ENCODE assay signal across 8 mouse cellular contexts in the genomic region with DNA sequence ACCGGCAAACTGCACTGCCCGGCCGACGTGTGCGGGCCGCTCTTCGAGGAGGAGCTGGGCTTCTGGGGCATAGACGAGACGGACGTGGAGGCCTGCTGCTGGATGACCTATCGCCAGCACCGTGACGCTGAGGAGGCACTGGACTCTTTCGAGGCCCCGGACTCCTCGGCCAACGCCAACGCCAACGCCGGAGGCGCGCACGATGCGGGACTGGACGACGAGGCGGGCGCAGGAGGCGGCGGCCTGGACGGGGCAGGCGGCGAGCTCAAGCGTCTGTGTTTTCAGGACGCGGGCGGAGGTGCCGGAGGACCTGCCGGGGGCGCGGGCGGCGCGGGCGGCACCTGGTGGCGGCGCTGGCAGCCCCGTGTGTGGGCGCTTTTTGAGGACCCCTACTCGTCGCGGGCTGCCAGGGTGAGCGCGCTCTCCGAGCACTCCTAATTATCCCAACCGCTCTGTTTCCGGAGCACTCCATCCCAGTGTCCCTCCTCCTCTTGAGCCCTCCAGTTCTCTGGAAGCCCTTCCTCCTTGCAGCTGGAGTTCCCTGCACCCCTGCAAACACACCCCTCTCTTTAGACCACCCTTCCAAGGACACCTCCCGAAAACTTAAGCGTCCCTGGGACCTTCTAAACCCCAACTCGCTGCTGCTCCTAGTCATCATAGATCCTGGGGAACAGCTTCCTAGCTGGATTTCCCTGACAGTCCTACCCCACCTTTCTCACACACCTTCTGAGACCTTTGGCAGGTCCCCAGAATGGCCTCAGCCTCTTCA. TPM values are rescaled to one million over a fixed set of nuclear protein-coding genes. Genes with fewer than 3 reads are reported as not detected.
A peak's percentile ranks its signal among the peaks of the same experiment; 100 is the strongest.
DNase-seq lines count a peak whose midpoint lies in the region; ATAC-seq and TF ChIP-seq lines count a peak whose summit lies in the region.

No protein-coding gene starts in this region.

- no peak for TF ChIP-seq POLR2A in kidney, adult 2 months (IDR thresholded peaks at IDR 0.05; ENCODE audit: low read depth, low read length)

- peak overlapping the region; percentile 71 for H3K9ac ChIP-seq in embryonic facial prominence, embryonic 13.5 days
- H3K9ac ChIP-seq in neural tube, embryonic 14.5 days (replicated peaks; ENCODE audit: low read depth, low read length) = peak overlapping the region; percentile 80

- 1% methylated on average over 60 of the region's 60 CpGs for WGBS in kidney, adult 2 months
- WGBS in embryonic facial prominence, embryonic 13.5 days = under 1% methylated on average over 53 of the region's 60 CpGs
- under 1% methylated on average over 38 of the region's 60 CpGs for WGBS in neural tube, embryonic 14.5 days

- H3K4me1 ChIP-seq in kidney, adult 2 months (ENCODE audit: control insufficient read depth, insufficient read depth, low read length) = peaks cover 7% of the 10 kb centered on the region; the same call in 1 of the 2 replicates
- H3K4me1 ChIP-seq in embryonic facial prominence, embryonic 13.5 days = peaks cover 62% of the 10 kb centered on the region
- H3K4me1 ChIP-seq in neural tube, embryonic 14.5 days (ENCODE audit: control insufficient read depth, insufficient read depth, low read length) = peaks cover 45% of the 10 kb centered on the region

- peak overlapping the region; percentile 62 for H3K4me3 ChIP-seq in kidney, adult 2 months (ENCODE audit: insufficient read depth, low read depth, low read length)
- H3K4me3 ChIP-seq in embryonic facial prominence, embryonic 13.5 days = peak overlapping the region; percentile 62
- peak overlapping the region; percentile 60 for H3K4me3 ChIP-seq in neural tube, embryonic 14.5 days (ENCODE audit: low read depth, low read length)

- H3K36me3 ChIP-seq in kidney, adult 2 months (ENCODE audit: control insufficient read depth, insufficient read depth, low read length) = no peaks in the 10 kb centered on the region
- peaks cover 6% of the 10 kb centered on the region; the same call in 1 of the 2 replicates for H3K36me3 ChIP-seq in embryonic facial prominence, embryonic 13.5 days
- H3K36me3 ChIP-seq in neural tube, embryonic 14.5 days (ENCODE audit: control insufficient read depth, insufficient read depth, low read length) = no peaks in the 10 kb centered on the region

- peak overlapping the region; percentile 99 for H3K4me2 ChIP-seq in embryonic facial prominence, embryonic 13.5 days
- H3K4me2 ChIP-seq in neural tube, embryonic 14.5 days (ENCODE audit: low read depth, low read length) = peak overlapping the region; percentile 73

- peak; percentile 29 for DNase-seq in kidney, adult 2 months
- no peak for DNase-seq in kidney, postnatal 10 days
- DNase-seq in Muller cell, postnatal 12 days (ENCODE audit: inconsistent ontology term) = peak; percentile 28
- peak; percentile 30 for DNase-seq in kidney, postnatal 14 days
- no peak for DNase-seq in frontal cortex, postnatal 25 days (ENCODE audit: low spot score in 2 of 2)
- DNase-seq in urinary bladder, postnatal 10 days (ENCODE audit: low spot score) = no peak

- no peak for TF ChIP-seq CTCF in kidney, adult 2 months (conservative IDR thresholded peaks at IDR 0.05; ENCODE audit: insufficient read depth, insufficient read length, low read depth, low read length)

- no peaks in the 10 kb centered on the region for H3K9me3 ChIP-seq in embryonic facial prominence, embryonic 13.5 days
- no peaks in the 10 kb centered on the region for H3K9me3 ChIP-seq in neural tube, embryonic 14.5 days (ENCODE audit: control insufficient read depth, low read length)

- no peaks in the 10 kb centered on the region for H3K27me3 ChIP-seq in kidney, adult 2 months (replicated peaks; ENCODE audit: control insufficient read depth, insufficient read depth, low read length)
- peaks cover 70% of the 10 kb centered on the region for H3K27me3 ChIP-seq in embryonic facial prominence, embryonic 13.5 days
- H3K27me3 ChIP-seq in neural tube, embryonic 14.5 days (ENCODE audit: control insufficient read depth, insufficient read depth, low read length) = peaks cover 11% of the 10 kb centered on the region; the same call in 1 of the 2 replicates

- no peak for ATAC-seq in embryonic facial prominence, embryonic 13.5 days (ENCODE audit: insufficient number of reproducible peaks, insufficient read depth, low FRiP score, low TSS enrichment, low read depth)
- no peak for ATAC-seq in neural tube, embryonic 14.5 days (ENCODE audit: low read depth)

- no peak overlapping the region for H3K27ac ChIP-seq in kidney, adult 2 months (ENCODE audit: insufficient read depth, low read depth, low read length)
- H3K27ac ChIP-seq in embryonic facial prominence, embryonic 13.5 days = no peak overlapping the region
- 0 out of 2 replicates have a peak overlapping the region, but pooled peaks have one; percentile 74 for H3K27ac ChIP-seq in neural tube, embryonic 14.5 days (ENCODE audit: low read depth, low read length)

RNA-seq across cellular contexts. Expression of gene Kcnc3, which starts 1.1 kb away (rescaled TPM):
- 19.1 and 20.6 TPM in 2 replicates for polyA plus RNA-seq in kidney, adult 2 months (2012; rRNA removed)
- 0.72 and 1.8 TPM in 2 replicates for polyA plus RNA-seq in embryonic facial prominence, embryonic 13.5 days (2015; fragmentation: Nextera tagmentation; extraction: Ambion mirVana)
- polyA plus RNA-seq in neural tube, embryonic 14.5 days (2014; fragmentation: Nextera tagmentation; extraction: Ambion mirVana) = 7.5 and 8.9 TPM in 2 replicates

RNA-seq across cellular contexts. Expression of gene Napsa, which starts 19.4 kb away (rescaled TPM):
- 4,402 and 6,941 TPM in 2 replicates for polyA plus RNA-seq in kidney, adult 2 months (2012; rRNA removed)
- 1.1 and 1.8 TPM in 2 replicates for polyA plus RNA-seq in embryonic facial prominence, embryonic 13.5 days (2015; fragmentation: Nextera tagmentation; extraction: Ambion mirVana)
- 0.82 and 2.1 TPM in 2 replicates for polyA plus RNA-seq in neural tube, embryonic 14.5 days (2014; fragmentation: Nextera tagmentation; extraction: Ambion mirVana)

RNA-seq across cellular contexts. Expression of gene Nr1h2, which starts 37.8 kb away (rescaled TPM):
- polyA plus RNA-seq in kidney, adult 2 months (2012; rRNA removed) = 136 and 159 TPM in 2 replicates
- 72.3 and 80.1 TPM in 2 replicates for polyA plus RNA-seq in embryonic facial prominence, embryonic 13.5 days (2015; fragmentation: Nextera tagmentation; extraction: Ambion mirVana)
- polyA plus RNA-seq in neural tube, embryonic 14.5 days (2014; fragmentation: Nextera tagmentation; extraction: Ambion mirVana) = 57.2 and 59.5 TPM in 2 replicates

RNA-seq across cellular contexts. Expression of gene Pold1, which starts 42.9 kb away (rescaled TPM):
- 12.7 and 14.2 TPM in 2 replicates for polyA plus RNA-seq in kidney, adult 2 months (2012; rRNA removed)
- 94.4 and 104 TPM in 2 replicates for polyA plus RNA-seq in embryonic facial prominence, embryonic 13.5 days (2015; fragmentation: Nextera tagmentation; extraction: Ambion mirVana)
- 9.4 and 12.5 TPM in 2 replicates for polyA plus RNA-seq in neural tube, embryonic 14.5 days (2014; fragmentation: Nextera tagmentation; extraction: Ambion mirVana)

RNA-seq across cellular contexts. Expression of gene Spib, which starts 59.7 kb away (rescaled TPM):
- 0.88 and 8.3 TPM in 2 replicates for polyA plus RNA-seq in kidney, adult 2 months (2012; rRNA removed)
- 0.60 and 0.94 TPM in 2 replicates for polyA plus RNA-seq in embryonic facial prominence, embryonic 13.5 days (2015; fragmentation: Nextera tagmentation; extraction: Ambion mirVana)
- not detected in 2 replicates for polyA plus RNA-seq in neural tube, embryonic 14.5 days (2014; fragmentation: Nextera tagmentation; extraction: Ambion mirVana)

Comparison
In these comparisons a context has a peak if more than half of its experiments do, and no peak if none do; other contexts are left out.
1. DNase-seq: peak in kidney, adult 2 months (single experiment), Muller cell, postnatal 12 days (single experiment) and kidney, postnatal 14 days (single experiment); none in kidney, postnatal 10 days (single experiment), frontal cortex, postnatal 25 days (0 of 2) and urinary bladder, postnatal 10 days (single experiment).
2. RNA of gene Napsa, which starts 19.4 kb away (polyA plus RNA-seq): 4,402 to 6,941 TPM in kidney, adult 2 months; 1.1 to 1.8 TPM in embryonic facial prominence, embryonic 13.5 days and 0.82 to 2.1 TPM in neural tube, embryonic 14.5 days; every median in the first group is over 1,000 times any median in the second.
3. Peak in every context shown above with its lines, with median percentiles within 50 percentile points of each other: H3K4me3 ChIP-seq.